Mouse (Mus musculus): ENCODE results near the gene D7Ertd443e.

GRCm38 (mm10) chr7:134235552-134235951 is 149.9 kb downstream of the D7Ertd443e start:
- TF ChIP-seq FLI1 (IDR thresholded peaks at IDR 0.05; ENCODE audit: low read length) (no peak), GATA1 (IDR thresholded peaks at IDR 0.05; ENCODE audit: borderline replicate concordance, low read length) (no peak)
